ENCODE assay signal across 11 mouse cellular contexts in genomic region chr11:120695641-120696040, GRCm38 (mm10). TPM values are rescaled to one million over a fixed set of nuclear protein-coding genes. Genes with fewer than 3 reads are reported as not detected.
DNase-seq lines count a peak whose midpoint lies in the region; ATAC-seq lines count a peak whose summit lies in the region.
"Had no signal": no experiment of that assay in that cellular context is flagged by ENCODE, and none has a peak within 500 bp of the region (broad histone marks: within the 10 kb centered on the region; RNA-seq: fewer than 3 reads in every experiment).

No protein-coding gene starts in this region.

- H3K9me3 ChIP-seq in heart, embryonic 13.5 days: no peaks in the 10 kb centered on the region
- H3K9me3 ChIP-seq in embryonic facial prominence, embryonic 13.5 days: no peaks in the 10 kb centered on the region
- no peaks in the 10 kb centered on the region for H3K9me3 ChIP-seq in midbrain, embryonic 15.5 days

- WGBS in heart, embryonic 13.5 days: 57% methylated on average over 12 of the region's 12 CpGs
- WGBS in embryonic facial prominence, embryonic 13.5 days: 33% methylated on average over 12 of the region's 12 CpGs
- WGBS in midbrain, embryonic 15.5 days: 32% methylated on average over 12 of the region's 12 CpGs

- 0 out of 2 replicates have a peak overlapping the region, but pooled peaks have one; percentile 18 for H3K4me2 ChIP-seq in heart, embryonic 13.5 days
- 0 out of 2 replicates have a peak overlapping the region, but pooled peaks have one; percentile 16 for H3K4me2 ChIP-seq in embryonic facial prominence, embryonic 13.5 days
- H3K4me2 ChIP-seq in midbrain, embryonic 15.5 days: no peak overlapping the region

- ATAC-seq in heart, embryonic 13.5 days (ENCODE audit: extremely low read depth, insufficient number of reproducible peaks, low FRiP score, low TSS enrichment): no peak
- no peak for ATAC-seq in embryonic facial prominence, embryonic 13.5 days (ENCODE audit: insufficient number of reproducible peaks, insufficient read depth, low FRiP score, low TSS enrichment, low read depth)
- ATAC-seq in midbrain, embryonic 15.5 days (replicated peaks): peak; percentile 76
- ATAC-seq in cerebellum, adult (ENCODE audit: insufficient number of reproducible peaks, low FRiP score, low TSS enrichment): no peak

- H3K36me3 ChIP-seq in heart, embryonic 13.5 days: peaks cover 56% of the 10 kb centered on the region
- H3K36me3 ChIP-seq in embryonic facial prominence, embryonic 13.5 days: peaks cover 73% of the 10 kb centered on the region
- 0 out of 2 replicates have a peak, but pooled peaks cover 2% of the 10 kb centered on the region for H3K36me3 ChIP-seq in midbrain, embryonic 15.5 days (replicated peaks)

- H3K9ac ChIP-seq in heart, embryonic 13.5 days: peak overlapping the region; percentile 61
- peak overlapping the region; percentile 41; the same call in 1 of the 2 replicates for H3K9ac ChIP-seq in embryonic facial prominence, embryonic 13.5 days
- no peak overlapping the region for H3K9ac ChIP-seq in midbrain, embryonic 15.5 days

- no peaks in the 10 kb centered on the region for H3K27me3 ChIP-seq in heart, embryonic 13.5 days (replicated peaks)
- no peaks in the 10 kb centered on the region for H3K27me3 ChIP-seq in embryonic facial prominence, embryonic 13.5 days
- no peaks in the 10 kb centered on the region for H3K27me3 ChIP-seq in midbrain, embryonic 15.5 days (replicated peaks)
- H3K27me3 ChIP-seq: CH12.LX had no signal

- H3K27ac ChIP-seq in heart, embryonic 13.5 days (replicated peaks): peak overlapping the region; percentile 76
- peak overlapping the region; percentile 70 for H3K27ac ChIP-seq in embryonic facial prominence, embryonic 13.5 days
- H3K27ac ChIP-seq in midbrain, embryonic 15.5 days: peak overlapping the region; percentile 68

- H3K4me3 ChIP-seq in heart, embryonic 13.5 days: no peak overlapping the region
- no peak overlapping the region for H3K4me3 ChIP-seq in embryonic facial prominence, embryonic 13.5 days
- no peak overlapping the region for H3K4me3 ChIP-seq in midbrain, embryonic 15.5 days

- DNase-seq in heart, adult 11 months: no peak
- peak; percentile 72 for DNase-seq in kidney, adult 8-10 months
- no peak for DNase-seq in T-cell, adult 2 months (ENCODE audit: low spot score)
- DNase-seq in lung, postnatal 4 days: no peak
- DNase-seq: gastrocnemius, postnatal 25 days; lung, adult 18-20 months had no signal

- peaks cover 58% of the 10 kb centered on the region for H3K4me1 ChIP-seq in heart, embryonic 13.5 days
- H3K4me1 ChIP-seq in embryonic facial prominence, embryonic 13.5 days: peaks cover 24% of the 10 kb centered on the region
- H3K4me1 ChIP-seq in midbrain, embryonic 15.5 days: peaks cover 14% of the 10 kb centered on the region

RNA-seq across cellular contexts. Expression of gene Cenpx, which starts 17.9 kb away (rescaled TPM):
- 120 and 122 TPM in 2 replicates for polyA plus RNA-seq in heart, embryonic 13.5 days (2015; fragmentation: Nextera tagmentation; extraction: Ambion mirVana)
- polyA plus RNA-seq in embryonic facial prominence, embryonic 13.5 days (2015; fragmentation: Nextera tagmentation; extraction: Ambion mirVana): 132 and 154 TPM in 2 replicates
- 95.6 and 99.7 TPM in 2 replicates for polyA plus RNA-seq in midbrain, embryonic 15.5 days (2015; fragmentation: Nextera tagmentation; extraction: Ambion mirVana)

RNA-seq across cellular contexts. Expression of gene Lrrc45, which starts 18.1 kb away (rescaled TPM):
- 27.8 and 28.1 TPM in 2 replicates for polyA plus RNA-seq in heart, embryonic 13.5 days (2015; fragmentation: Nextera tagmentation; extraction: Ambion mirVana)
- polyA plus RNA-seq in embryonic facial prominence, embryonic 13.5 days (2015; fragmentation: Nextera tagmentation; extraction: Ambion mirVana): 71.0 and 77.8 TPM in 2 replicates
- 82.6 and 89.9 TPM in 2 replicates for polyA plus RNA-seq in midbrain, embryonic 15.5 days (2015; fragmentation: Nextera tagmentation; extraction: Ambion mirVana)

RNA-seq across cellular contexts. Expression of gene Aspscr1, which starts 22.9 kb away (rescaled TPM):
- 105 and 109 TPM in 2 replicates for polyA plus RNA-seq in heart, embryonic 13.5 days (2015; fragmentation: Nextera tagmentation; extraction: Ambion mirVana)
- 109 and 123 TPM in 2 replicates for polyA plus RNA-seq in embryonic facial prominence, embryonic 13.5 days (2015; fragmentation: Nextera tagmentation; extraction: Ambion mirVana)
- 149 and 158 TPM in 2 replicates for polyA plus RNA-seq in midbrain, embryonic 15.5 days (2015; fragmentation: Nextera tagmentation; extraction: Ambion mirVana)

RNA-seq across cellular contexts. Expression of gene Rac3, which starts 25.6 kb away (rescaled TPM):
- 6.4 and 9.8 TPM in 2 replicates for polyA plus RNA-seq in heart, embryonic 13.5 days (2015; fragmentation: Nextera tagmentation; extraction: Ambion mirVana)
- 66.0 and 72.6 TPM in 2 replicates for polyA plus RNA-seq in embryonic facial prominence, embryonic 13.5 days (2015; fragmentation: Nextera tagmentation; extraction: Ambion mirVana)
- 560 and 572 TPM in 2 replicates for polyA plus RNA-seq in midbrain, embryonic 15.5 days (2015; fragmentation: Nextera tagmentation; extraction: Ambion mirVana)

RNA-seq across cellular contexts. Expression of gene Dcxr, which starts 31.4 kb away (rescaled TPM):
- 7.5 and 7.6 TPM in 2 replicates for polyA plus RNA-seq in heart, embryonic 13.5 days (2015; fragmentation: Nextera tagmentation; extraction: Ambion mirVana)
- polyA plus RNA-seq in embryonic facial prominence, embryonic 13.5 days (2015; fragmentation: Nextera tagmentation; extraction: Ambion mirVana): 17.9 and 18.3 TPM in 2 replicates
- polyA plus RNA-seq in midbrain, embryonic 15.5 days (2015; fragmentation: Nextera tagmentation; extraction: Ambion mirVana): 6.8 and 7.9 TPM in 2 replicates

Comparison
In these comparisons a context has a peak if more than half of its experiments do, and no peak if none do; other contexts are left out.
1. DNase-seq: peak in kidney, adult 8-10 months (2 of 2); none in heart, adult 11 months (single experiment), T-cell, adult 2 months (single experiment) and lung, postnatal 4 days (0 of 2).
2. Peak in every context shown above with its lines, with median percentiles within 50 percentile points of each other: H3K27ac ChIP-seq.